Mouse (Mus musculus): ENCODE results near the gene Rab40b.

DNA sequence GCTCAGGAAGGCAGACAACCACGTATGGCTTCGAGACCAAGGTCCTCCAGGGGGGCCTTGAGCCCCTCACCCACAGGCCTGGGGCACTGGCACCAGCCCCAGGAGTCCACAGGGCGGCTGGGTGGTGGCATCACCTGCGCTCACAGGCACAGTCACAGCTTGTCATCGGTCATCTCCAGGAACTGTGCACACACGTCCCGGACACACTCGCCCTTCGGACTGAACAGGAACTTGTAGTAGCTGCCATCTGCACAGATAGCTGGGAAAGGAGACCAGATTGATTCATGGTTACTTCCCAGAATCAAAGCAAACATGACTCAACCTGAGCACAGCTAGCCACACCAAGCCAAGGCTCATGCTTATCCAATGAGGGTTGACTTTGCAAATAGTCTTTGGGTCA lies 59.8 kb downstream of the Rab40b start:
- TF ChIP-seq POLR2A (IDR thresholded peaks at IDR 0.05; ENCODE audit: control insufficient read depth in 1 of 2, insufficient read depth in 1 of 2, low read depth in 1 of 2, low read length in 2 of 2, poor library complexity in 1 of 2), result no peak
- TF ChIP-seq CTCF (IDR thresholded peaks at IDR 0.05 in 2 of 3, conservative IDR thresholded peaks at IDR 0.05 in 1 of 3; ENCODE audit: control insufficient read depth in 1 of 3, insufficient read depth in 1 of 3, low read depth in 2 of 3, low read length in 3 of 3, poor library complexity in 1 of 3, severe bottlenecking in 1 of 3), result no peak
- no peak for TF ChIP-seq JUND (IDR thresholded peaks at IDR 0.05; ENCODE audit: low read depth, low read length)
- TF ChIP-seq CHD2 (IDR thresholded peaks at IDR 0.05; ENCODE audit: low read length), result no peak
- TF ChIP-seq NRF1 (IDR thresholded peaks at IDR 0.05; ENCODE audit: insufficient read depth, low read depth, low read length, poor library complexity, severe bottlenecking), result no peak
- TF ChIP-seq RCOR1 (IDR thresholded peaks at IDR 0.05; ENCODE audit: low read depth, low read length), result no peak
- TF ChIP-seq NELFE (IDR thresholded peaks at IDR 0.05; ENCODE audit: low read depth, low read length), result no peak
- no peak for TF ChIP-seq GABPA (IDR thresholded peaks at IDR 0.05; ENCODE audit: low read depth, low read length)
- no peak for TF ChIP-seq TAL1 (IDR thresholded peaks at IDR 0.05; ENCODE audit: low read length)
- TF ChIP-seq EP300 (IDR thresholded peaks at IDR 0.05; ENCODE audit: low read depth in 1 of 2, low read length in 2 of 2), result no peak
- no peak for TF ChIP-seq MEF2A (IDR thresholded peaks at IDR 0.05; ENCODE audit: extremely low read depth, insufficient replicate concordance, low read depth, low read length, poor library complexity, severe bottlenecking)
- TF ChIP-seq MAX (IDR thresholded peaks at IDR 0.05; ENCODE audit: low read length), result no peak
